Mouse (Mus musculus): ENCODE results near the gene Cth.
A peak's percentile ranks its signal among the peaks of the same experiment; 100 is the strongest.

DNA sequence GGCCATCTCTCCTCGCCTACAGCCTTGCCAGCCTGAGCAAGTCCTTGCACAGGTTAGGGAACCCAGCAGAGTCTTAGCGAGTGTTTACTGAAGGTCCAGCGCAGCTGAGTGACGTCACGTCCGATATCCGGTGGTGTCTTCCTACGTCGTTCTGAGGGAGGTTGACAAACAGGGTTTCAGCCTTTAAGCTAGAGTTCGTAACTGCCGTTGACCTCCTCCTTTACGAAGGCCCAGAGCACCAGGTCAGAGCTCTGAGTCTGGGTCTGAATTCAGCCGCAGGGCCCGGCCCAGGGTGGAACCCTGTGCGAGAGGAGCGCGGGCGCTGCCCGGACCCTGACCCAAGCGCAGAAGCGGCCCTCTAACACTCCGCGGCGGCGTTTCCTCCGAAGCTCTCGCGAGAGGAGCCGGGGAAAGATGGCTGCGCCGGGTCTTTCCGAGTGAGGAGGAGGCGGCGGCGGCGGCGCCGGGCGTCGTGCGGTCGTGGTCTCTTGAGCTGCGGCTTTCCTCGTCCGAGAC is 22.0 kb upstream of the Cth start, which contains the start of gene Ankrd13c:
- no peak for TF ChIP-seq CTCF (IDR thresholded peaks at IDR 0.05; ENCODE audit: insufficient read depth, low read depth, low read length)
- peak; percentile 61; the same call in 1 of the 2 replicates for TF ChIP-seq POLR2A (IDR thresholded peaks at IDR 0.05; ENCODE audit: insufficient read depth, low read depth, low read length)
